Mouse (Mus musculus): ENCODE measurements around the gene Sema4a. TPM values are rescaled to one million over a fixed set of nuclear protein-coding genes. Genes with fewer than 3 reads are reported as not detected.

Gene Sema4a
- polyA plus RNA-seq, 1 experiment from 2014 or later = 5.3 TPM

DNA sequence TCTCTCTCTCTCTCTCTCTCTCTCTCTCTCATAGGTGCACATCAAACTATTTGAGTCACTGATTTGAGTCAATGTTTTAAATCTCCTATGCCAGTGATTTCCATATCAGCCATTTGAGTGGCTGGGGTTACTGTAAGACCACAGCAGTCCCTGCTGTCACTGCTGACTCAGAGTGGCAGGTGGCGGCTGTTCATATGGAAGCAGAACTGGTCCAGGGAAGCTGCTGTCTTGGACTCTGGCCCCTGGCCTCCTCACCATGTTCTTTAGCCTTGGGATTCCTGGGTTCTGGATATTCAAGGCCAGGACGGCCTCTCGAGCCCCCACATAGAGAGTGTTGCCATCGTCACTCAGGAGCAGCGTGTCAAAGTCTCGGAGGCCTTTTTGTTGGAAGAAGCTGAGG, 8.3 kb downstream of the Sema4a start:
- H3K4me1 ChIP-seq (ENCODE audit: control insufficient read depth, insufficient read depth, low read length) = no peaks in the 10 kb centered on the region
- no peaks in the 10 kb centered on the region for H3K9me3 ChIP-seq (replicated peaks; ENCODE audit: control insufficient read depth, low read length)
- ATAC-seq (replicated peaks; ENCODE audit: insufficient number of reproducible peaks, low FRiP score, low TSS enrichment, low read depth) (no peak), DNase-seq (ENCODE audit: low spot score) (no peak)
- no peak overlapping the region for H3K9ac ChIP-seq (replicated peaks; ENCODE audit: low read length)
- H3K36me3 ChIP-seq (replicated peaks; ENCODE audit: control insufficient read depth, insufficient read depth, low read depth, low read length) = no peaks in the 10 kb centered on the region
- no peak overlapping the region for H3K4me2 ChIP-seq (ENCODE audit: low read depth, low read length)
- WGBS = 76% methylated on average over 6 of the region's 6 CpGs
- H3K4me3 ChIP-seq (ENCODE audit: low read depth, low read length) = no peak overlapping the region
- no peak overlapping the region for H3K27ac ChIP-seq (replicated peaks; ENCODE audit: low read depth, low read length)
- no peaks in the 10 kb centered on the region; the same call in 1 of the 2 replicates for H3K27me3 ChIP-seq (ENCODE audit: control insufficient read depth, insufficient read depth, low read length)

DNA sequence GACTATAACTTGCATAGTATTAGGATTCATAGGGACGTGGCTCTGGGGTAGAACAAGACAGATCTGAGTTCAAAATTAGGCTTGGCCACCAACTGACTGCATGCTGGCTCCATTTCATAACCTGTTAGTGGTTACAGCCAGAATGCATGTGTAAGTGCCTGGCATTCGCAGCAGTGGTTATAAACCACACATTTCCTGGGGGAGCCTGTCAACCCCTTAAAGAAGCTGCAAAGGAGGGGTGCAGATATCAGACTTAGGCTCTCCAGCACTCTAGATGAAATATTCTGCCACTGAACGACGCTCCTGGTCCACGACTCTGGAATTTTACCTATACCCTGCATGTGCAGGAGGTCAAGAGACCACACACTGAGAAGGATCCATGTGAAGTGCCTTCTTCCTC, 8.7 kb downstream of the Sema4a start:
- H3K27ac ChIP-seq (replicated peaks; ENCODE audit: low read depth, low read length) = no peak overlapping the region
- WGBS = 78% methylated on average over 5 of the region's 5 CpGs
- H3K4me3 ChIP-seq (ENCODE audit: low read depth, low read length) = no peak overlapping the region
- H3K9ac ChIP-seq (replicated peaks; ENCODE audit: low read length) = no peak overlapping the region
- ATAC-seq (replicated peaks; ENCODE audit: insufficient number of reproducible peaks, low FRiP score, low TSS enrichment, low read depth) (no peak), DNase-seq (ENCODE audit: low spot score) (no peak)
- no peaks in the 10 kb centered on the region for H3K4me1 ChIP-seq (ENCODE audit: control insufficient read depth, insufficient read depth, low read length)
- H3K9me3 ChIP-seq (replicated peaks; ENCODE audit: control insufficient read depth, low read length) = no peaks in the 10 kb centered on the region
- H3K4me2 ChIP-seq (ENCODE audit: low read depth, low read length) = no peak overlapping the region
- no peaks in the 10 kb centered on the region; the same call in 1 of the 2 replicates for H3K27me3 ChIP-seq (ENCODE audit: control insufficient read depth, insufficient read depth, low read length)
- no peaks in the 10 kb centered on the region for H3K36me3 ChIP-seq (replicated peaks; ENCODE audit: control insufficient read depth, insufficient read depth, low read depth, low read length)

DNA sequence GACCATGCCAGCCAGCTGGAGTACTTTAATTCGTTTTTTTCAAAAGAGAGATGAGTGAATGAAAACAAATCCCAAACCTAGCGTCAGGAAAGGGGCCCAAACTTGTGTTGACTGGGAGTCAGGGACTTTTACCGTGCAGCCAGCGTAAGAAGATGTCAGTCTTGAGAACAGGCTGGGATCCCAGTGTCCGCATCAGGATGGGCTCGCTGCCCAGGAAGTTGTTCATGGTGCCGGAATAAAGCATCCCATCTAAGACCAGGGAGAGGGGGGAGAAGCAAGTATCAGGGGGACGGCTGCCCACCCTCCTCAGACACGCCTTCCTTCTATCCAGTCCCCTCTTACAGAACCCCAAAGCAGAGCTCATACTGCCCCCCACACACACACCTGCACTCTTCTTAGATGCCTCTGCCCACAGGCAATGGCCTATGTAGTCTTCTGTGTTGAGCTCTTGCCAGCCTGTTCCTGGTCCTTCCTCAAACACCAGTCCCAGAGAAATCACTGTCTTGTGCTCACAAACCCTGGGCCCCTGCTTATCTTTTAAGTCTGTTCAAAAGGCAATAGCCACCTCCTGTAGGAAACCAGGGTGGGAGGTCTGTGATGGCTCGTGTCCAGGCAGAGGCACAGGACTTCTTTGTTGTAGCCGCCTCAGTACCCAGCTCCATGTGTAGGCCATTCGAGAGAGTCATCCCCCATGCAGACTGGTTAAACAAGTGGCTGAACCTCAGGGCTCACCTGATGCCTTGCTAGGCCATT, 10.4 kb downstream of the Sema4a start:
- Histone ChIP-seq H3K9me3 (replicated peaks; ENCODE audit: control insufficient read depth, low read length) (no peaks in the 10 kb centered on the region), H3K36me3 (replicated peaks; ENCODE audit: control insufficient read depth, insufficient read depth, low read depth, low read length) (no peaks in the 10 kb centered on the region), H3K4me3 (ENCODE audit: low read depth, low read length) (no peak overlapping the region), H3K4me1 (ENCODE audit: control insufficient read depth, insufficient read depth, low read length) (no peaks in the 10 kb centered on the region), H3K4me2 (ENCODE audit: low read depth, low read length) (no peak overlapping the region), H3K27ac (replicated peaks; ENCODE audit: low read depth, low read length) (no peak overlapping the region), H3K27me3 (ENCODE audit: control insufficient read depth, insufficient read depth, low read length) (no peaks in the 10 kb centered on the region; the same call in 1 of the 2 replicates), H3K9ac (replicated peaks; ENCODE audit: low read length) (no peak overlapping the region)
- DNase-seq (ENCODE audit: low spot score) (no peak), ATAC-seq (replicated peaks; ENCODE audit: insufficient number of reproducible peaks, low FRiP score, low TSS enrichment, low read depth) (no peak)
- WGBS = 77% methylated on average over 12 of the region's 12 CpGs

DNA sequence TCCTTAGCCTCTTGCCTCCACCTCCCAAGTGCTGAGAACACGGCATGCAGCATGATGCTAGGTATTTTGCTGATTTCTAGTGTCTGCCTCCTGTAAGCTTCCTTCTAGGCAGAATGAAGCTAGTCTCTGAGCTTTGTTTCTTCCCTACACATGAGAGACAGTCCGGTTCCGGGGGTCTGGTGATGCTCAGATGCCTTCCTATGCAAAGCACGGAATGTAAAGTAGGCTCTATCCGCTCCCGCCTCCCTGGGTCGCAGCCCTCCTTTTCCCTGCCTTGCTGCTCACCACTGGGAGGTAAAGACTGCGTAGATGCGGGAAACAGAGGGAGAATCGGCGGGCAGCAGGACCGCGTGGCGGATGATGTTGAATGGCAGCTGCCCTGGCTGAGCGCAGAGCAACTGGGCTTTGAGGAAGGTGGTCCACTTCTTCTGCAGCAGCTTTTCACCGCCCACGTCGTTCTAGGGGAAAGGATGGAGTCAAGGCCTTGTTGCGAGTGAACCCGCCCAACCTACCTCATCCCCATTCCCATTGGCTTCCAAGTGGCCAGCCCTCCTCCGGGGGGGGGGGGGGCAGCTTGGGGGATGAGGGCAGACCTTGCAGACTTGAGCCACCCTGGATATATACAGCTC, 11.5 kb downstream of the Sema4a start:
- WGBS = 4% methylated on average over 21 of the region's 21 CpGs
- H3K27me3 ChIP-seq (ENCODE audit: control insufficient read depth, insufficient read depth, low read length) = no peaks in the 10 kb centered on the region; the same call in 1 of the 2 replicates

DNA sequence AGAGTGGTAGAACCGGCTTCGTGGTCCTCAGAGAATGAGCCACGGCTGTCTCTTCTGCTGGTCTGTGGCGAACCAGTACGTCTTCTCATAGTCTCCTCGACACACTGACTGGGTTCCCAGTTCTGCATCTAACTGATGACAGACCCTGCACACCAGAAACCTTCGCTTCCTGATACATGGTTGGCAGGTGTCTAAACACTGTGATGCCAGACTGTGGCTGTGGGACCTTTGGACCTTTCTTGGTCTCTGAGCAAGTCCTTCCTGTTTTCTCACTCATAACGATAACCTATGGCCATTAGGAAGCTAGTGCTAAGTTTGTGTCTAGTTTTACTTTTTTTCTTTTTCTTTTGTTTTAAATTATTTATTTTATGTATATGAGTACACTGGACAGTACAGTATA, 12.5 kb downstream of the Sema4a start:
- no peak overlapping the region for H3K27ac ChIP-seq (replicated peaks; ENCODE audit: low read depth, low read length)
- H3K4me2 ChIP-seq (ENCODE audit: low read depth, low read length) = no peak overlapping the region
- H3K27me3 ChIP-seq (ENCODE audit: control insufficient read depth, insufficient read depth, low read length) = no peaks in the 10 kb centered on the region; the same call in 1 of the 2 replicates
- no peak overlapping the region for H3K9ac ChIP-seq (replicated peaks; ENCODE audit: low read length)
- 87% methylated on average over 8 of the region's 8 CpGs for WGBS
- DNase-seq (ENCODE audit: low spot score) = no peak
- H3K4me1 ChIP-seq (ENCODE audit: control insufficient read depth, insufficient read depth, low read length) = no peaks in the 10 kb centered on the region
- H3K4me3 ChIP-seq (ENCODE audit: low read depth, low read length) = no peak overlapping the region
- H3K36me3 ChIP-seq (replicated peaks; ENCODE audit: control insufficient read depth, insufficient read depth, low read depth, low read length) = no peaks in the 10 kb centered on the region
- ATAC-seq (replicated peaks; ENCODE audit: insufficient number of reproducible peaks, low FRiP score, low TSS enrichment, low read depth) = no peak
- no peaks in the 10 kb centered on the region for H3K9me3 ChIP-seq (replicated peaks; ENCODE audit: control insufficient read depth, low read length)

More for the DNA sequence above, 11.5 kb downstream of the Sema4a start:
- no peaks in the 10 kb centered on the region for H3K4me1 ChIP-seq (ENCODE audit: control insufficient read depth, insufficient read depth, low read length)
- H3K9ac ChIP-seq (replicated peaks; ENCODE audit: low read length) = peak overlapping the region; percentile 57
- H3K4me2 ChIP-seq (ENCODE audit: low read depth, low read length) = peak overlapping the region; percentile 39
- no peaks in the 10 kb centered on the region for H3K9me3 ChIP-seq (replicated peaks; ENCODE audit: control insufficient read depth, low read length)
- H3K27ac ChIP-seq (replicated peaks; ENCODE audit: low read depth, low read length) = no peak overlapping the region; the same call in 1 of the 2 replicates
- H3K36me3 ChIP-seq (replicated peaks; ENCODE audit: control insufficient read depth, insufficient read depth, low read depth, low read length) = no peaks in the 10 kb centered on the region
- ATAC-seq (replicated peaks; ENCODE audit: insufficient number of reproducible peaks, low FRiP score, low TSS enrichment, low read depth) (peak; percentile 66), DNase-seq (ENCODE audit: low spot score) (peak; percentile 78)
- H3K4me3 ChIP-seq (ENCODE audit: low read depth, low read length) = peak overlapping the region; percentile 11; the same call in 1 of the 2 replicates

DNA sequence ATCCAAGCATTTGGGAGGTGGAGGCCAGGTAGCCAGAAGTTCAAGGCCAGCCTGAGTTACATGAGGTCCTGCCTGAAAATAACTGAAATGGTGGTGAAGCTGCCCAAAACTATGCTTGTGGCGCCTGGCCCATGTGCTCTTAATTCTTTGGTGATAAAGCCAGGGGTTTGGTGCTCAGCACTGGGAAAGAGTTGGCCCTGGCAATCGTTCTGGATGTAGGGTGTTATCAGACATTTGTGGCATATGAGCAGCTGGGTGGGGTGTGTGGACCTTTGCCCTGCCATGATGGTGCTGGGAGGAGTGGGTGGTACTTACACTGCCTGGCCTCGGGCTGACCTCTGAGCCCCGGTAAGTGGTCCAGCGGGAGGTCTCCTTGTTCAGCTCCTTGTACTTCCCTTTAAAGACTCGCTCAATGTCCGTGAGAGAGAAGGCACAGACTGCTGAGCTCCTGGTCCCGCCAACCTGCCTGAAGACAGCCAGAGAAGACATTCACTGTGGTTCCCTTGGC, 13.3 kb downstream of the Sema4a start:
- DNase-seq (ENCODE audit: low spot score) = no peak
- WGBS = 62% methylated on average over 8 of the region's 8 CpGs
- no peak overlapping the region for H3K4me3 ChIP-seq (ENCODE audit: low read depth, low read length)

DNA sequence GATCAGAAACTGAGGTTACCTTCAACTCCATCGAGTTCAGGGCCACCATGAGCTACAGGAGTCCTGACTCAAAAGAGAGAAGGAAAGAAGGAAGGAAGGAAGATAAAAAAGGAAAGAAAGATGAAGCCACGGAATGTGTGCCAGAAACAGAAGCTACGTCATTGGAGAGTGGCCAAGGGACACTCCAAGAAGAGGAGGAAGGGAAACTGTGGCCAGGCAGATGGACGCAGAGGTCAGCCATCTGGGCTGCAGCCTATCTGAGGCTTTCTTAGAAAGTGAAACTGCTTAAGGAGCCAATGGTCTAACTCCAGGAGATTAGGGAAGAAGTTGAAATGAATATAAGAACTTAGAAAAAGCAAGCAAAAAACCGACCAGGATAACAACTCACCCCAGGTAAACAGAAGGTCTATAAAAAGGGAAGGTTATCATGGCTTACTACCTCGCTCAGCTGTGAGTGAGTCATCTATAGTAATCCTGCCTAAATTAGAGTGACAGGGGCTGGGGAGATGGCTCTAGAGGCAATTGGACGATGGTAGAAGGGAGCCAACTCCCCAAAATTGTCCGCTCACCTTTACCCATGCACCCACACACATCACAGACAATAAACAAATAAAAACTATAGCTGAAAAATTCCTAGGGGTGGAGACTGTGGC, 14.4 kb downstream of the Sema4a start:
- no peak overlapping the region for H3K9ac ChIP-seq (replicated peaks; ENCODE audit: low read length)
- no peaks in the 10 kb centered on the region for H3K4me1 ChIP-seq (ENCODE audit: control insufficient read depth, insufficient read depth, low read length)
- H3K36me3 ChIP-seq (replicated peaks; ENCODE audit: control insufficient read depth, insufficient read depth, low read depth, low read length) = no peaks in the 10 kb centered on the region
- DNase-seq (ENCODE audit: low spot score) (no peak), ATAC-seq (replicated peaks; ENCODE audit: insufficient number of reproducible peaks, low FRiP score, low TSS enrichment, low read depth) (no peak)
- H3K27me3 ChIP-seq (ENCODE audit: control insufficient read depth, insufficient read depth, low read length) = no peaks in the 10 kb centered on the region
- no peak overlapping the region for H3K4me2 ChIP-seq (ENCODE audit: low read depth, low read length)
- 77% methylated on average over 8 of the region's 8 CpGs for WGBS
- H3K4me3 ChIP-seq (ENCODE audit: low read depth, low read length) = no peak overlapping the region
- H3K27ac ChIP-seq (replicated peaks; ENCODE audit: low read depth, low read length) = no peak overlapping the region
- H3K9me3 ChIP-seq (replicated peaks; ENCODE audit: control insufficient read depth, low read length) = no peaks in the 10 kb centered on the region

More for the DNA sequence above, 13.3 kb downstream of the Sema4a start:
- ATAC-seq (replicated peaks; ENCODE audit: insufficient number of reproducible peaks, low FRiP score, low TSS enrichment, low read depth) = no peak
- H3K9me3 ChIP-seq (replicated peaks; ENCODE audit: control insufficient read depth, low read length) = no peaks in the 10 kb centered on the region
- no peaks in the 10 kb centered on the region for H3K4me1 ChIP-seq (ENCODE audit: control insufficient read depth, insufficient read depth, low read length)
- no peaks in the 10 kb centered on the region for H3K36me3 ChIP-seq (replicated peaks; ENCODE audit: control insufficient read depth, insufficient read depth, low read depth, low read length)
- H3K27me3 ChIP-seq (ENCODE audit: control insufficient read depth, insufficient read depth, low read length) = no peaks in the 10 kb centered on the region
- no peak overlapping the region for H3K4me2 ChIP-seq (ENCODE audit: low read depth, low read length)
- no peak overlapping the region for H3K27ac ChIP-seq (replicated peaks; ENCODE audit: low read depth, low read length)
- H3K9ac ChIP-seq (replicated peaks; ENCODE audit: low read length) = no peak overlapping the region
